Mouse (Mus musculus): ENCODE data around the gene Olfr239.
"Not testable (repeated sequence)": the region's sequence is repeated elsewhere in the genome, so short reads cannot be mapped to it uniquely, and the experiment has no call there.

Gene Olfr239

DNA sequence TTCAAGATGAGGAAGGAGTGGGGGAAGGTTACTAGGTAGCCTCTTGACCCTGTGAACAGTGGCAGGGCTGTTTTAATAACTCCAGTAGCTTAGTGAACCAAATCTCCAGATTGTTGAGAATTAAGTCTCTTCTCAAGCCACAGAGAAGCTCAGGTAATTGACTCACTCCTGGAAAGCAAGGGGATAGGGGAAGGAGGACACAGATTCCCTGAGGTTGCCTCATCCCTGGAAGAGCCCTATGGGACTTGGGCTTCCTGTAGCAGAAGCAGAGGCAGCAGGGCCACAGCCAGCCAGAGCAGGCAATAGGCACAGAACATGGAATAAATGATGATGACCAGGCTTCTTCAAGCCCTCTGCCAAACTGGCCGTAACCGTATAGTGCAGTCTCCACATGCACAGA is at the start of gene Olfr239:
TSS of gene Olfr239 (plus strand) at position 301 of the 400 bp plus-strand sequence.
- not testable (repeated sequence) for DNase-seq

DNA sequence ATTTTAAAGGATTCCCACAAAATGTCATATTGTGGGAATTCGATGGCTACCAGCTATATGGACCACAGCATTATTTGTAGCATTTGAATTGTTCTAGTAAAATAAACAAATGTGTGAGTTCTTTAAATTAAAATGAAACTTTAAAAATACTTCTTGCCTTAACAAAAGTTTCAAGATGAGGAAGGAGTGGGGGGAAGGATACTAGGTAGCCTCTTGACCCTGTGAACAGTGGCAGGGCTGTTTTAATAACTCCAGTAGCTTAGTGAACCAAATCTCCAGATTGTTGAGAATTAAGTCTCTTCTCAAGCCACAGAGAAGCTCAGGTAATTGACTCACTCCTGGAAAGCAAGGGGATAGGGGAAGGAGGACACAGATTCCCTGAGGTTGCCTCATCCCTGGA is 23.0 kb upstream of the Olfr239 start, which contains the start of gene Olfr55:
TSS of gene Olfr55 (plus strand) at position 301 of the 400 bp plus-strand sequence.
- DNase-seq: not testable (repeated sequence)

DNA sequence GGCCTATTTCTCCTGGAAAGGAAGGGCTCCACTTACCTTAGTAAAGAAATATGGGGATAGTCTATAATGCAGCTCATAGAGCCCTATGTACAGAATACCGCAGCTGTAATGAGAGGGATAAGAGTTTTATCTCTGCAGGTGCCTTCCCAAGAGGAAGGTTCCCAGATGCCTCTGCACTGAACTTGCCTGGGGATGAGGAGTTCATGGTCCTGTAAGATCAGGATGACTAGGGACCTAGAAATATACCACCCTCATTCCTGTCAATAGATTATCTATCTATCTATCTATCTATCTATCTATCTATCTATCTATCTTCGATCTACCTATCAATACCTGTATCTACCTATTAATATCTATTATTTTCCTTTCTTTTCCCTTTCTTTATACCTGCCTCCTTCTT is 30.5 kb downstream of the Olfr239 start, which contains the start of gene Olfr1564:
TSS of gene Olfr1564 (minus strand) at position 101 of the 400 bp plus-strand sequence.
- DNase-seq: no peak

DNA sequence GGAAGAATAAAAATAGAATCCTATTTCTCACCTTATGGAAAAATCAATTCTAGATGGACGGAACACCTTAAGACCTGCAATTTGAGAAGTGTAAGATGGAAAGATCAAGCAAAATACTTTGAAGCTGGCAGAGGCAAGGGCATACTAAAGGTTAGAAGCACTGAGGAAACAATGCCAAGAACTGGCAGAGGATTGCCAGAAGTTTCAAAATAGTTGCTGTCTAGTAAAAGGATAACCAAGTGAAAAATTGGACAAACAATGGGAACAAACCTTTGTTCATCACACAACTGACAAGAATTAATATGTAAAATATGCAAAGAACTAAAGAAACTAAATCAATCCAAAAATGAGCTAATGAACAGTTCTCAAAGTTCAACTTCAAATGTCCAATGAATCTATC is 45.5 kb downstream of the Olfr239 start:
- not testable (repeated sequence) for DNase-seq
